Mouse (Mus musculus) heart, postnatal 4 days (tissue): Measurements from ENCODE around the gene Dock9. TPM values are rescaled to one million over a fixed set of nuclear protein-coding genes. Genes with fewer than 3 reads are reported as not detected.

ENCODE experiments used
- DNase-seq: peaks from one replicate; pipeline ENCODE4 v3.0.0; 2021
- total RNA-seq, 2 experiments: library from RNA; stranded (reverse); gene quantifications; 2 replicates each; pipeline ENCODE4 v1.2.3; 2021

The Dock9 gene
- total RNA-seq, 2 experiments from 2014 or later, result 28.5 to 30.9 TPM

DNA sequence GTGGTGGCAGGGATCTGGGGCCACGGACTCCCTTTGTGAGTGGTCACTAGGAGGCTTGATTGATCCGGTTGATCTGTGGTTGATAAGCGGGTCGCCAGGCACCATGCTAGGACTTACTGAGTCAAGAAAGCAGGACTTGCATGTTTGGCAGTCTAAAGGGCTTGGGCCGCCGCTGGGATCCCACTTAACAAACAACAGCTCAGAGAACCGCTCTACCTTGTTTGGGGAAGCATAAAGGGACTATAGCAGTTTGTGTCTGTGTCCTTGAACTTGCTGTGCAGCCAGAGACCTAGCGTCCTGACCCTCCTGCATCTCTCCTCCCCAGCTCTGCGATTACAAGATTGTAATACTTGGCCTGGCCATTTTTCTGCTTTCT, 292.2 kb downstream of the Dock9 start:
- no peak for DNase-seq

DNA sequence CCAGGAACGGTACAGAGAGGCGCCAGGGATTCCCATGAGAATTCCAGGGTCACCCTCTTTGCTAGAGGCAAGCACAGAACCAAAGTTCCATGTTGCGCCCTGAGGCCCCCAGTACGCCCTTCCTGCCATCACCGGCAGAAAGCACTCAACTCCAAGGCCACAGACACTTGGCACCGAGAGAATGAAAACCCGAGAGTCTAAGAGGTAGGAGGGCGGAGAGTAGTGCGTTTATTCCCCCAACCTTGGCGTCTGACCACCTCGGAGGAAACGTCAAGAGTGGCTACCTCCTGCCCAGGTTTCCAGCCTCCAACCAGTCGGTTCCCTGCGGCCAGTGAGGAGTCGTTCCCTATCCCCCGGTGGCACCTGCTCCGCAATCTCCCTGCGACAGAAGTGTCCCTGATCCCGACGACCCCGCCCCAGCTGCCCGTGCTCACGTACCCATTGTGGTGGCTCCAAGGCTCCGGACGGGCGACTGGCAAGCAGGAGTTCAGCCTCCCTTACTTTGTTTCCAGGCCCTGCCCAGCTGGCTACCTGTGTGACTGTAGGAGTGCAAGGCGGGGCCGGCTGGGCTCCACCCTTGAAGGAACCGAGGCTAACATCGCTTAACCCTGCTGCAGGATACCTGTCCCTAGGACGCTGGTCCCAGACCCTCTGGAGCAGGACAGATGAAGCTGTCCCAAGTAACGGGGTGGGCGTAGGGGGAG, 292.7 kb downstream of the Dock9 start, which contains the start of gene Slc15a1:
TSS of gene Slc15a1 (minus strand) at position 472 of the 704 bp plus-strand sequence.
- DNase-seq, result no peak

DNA sequence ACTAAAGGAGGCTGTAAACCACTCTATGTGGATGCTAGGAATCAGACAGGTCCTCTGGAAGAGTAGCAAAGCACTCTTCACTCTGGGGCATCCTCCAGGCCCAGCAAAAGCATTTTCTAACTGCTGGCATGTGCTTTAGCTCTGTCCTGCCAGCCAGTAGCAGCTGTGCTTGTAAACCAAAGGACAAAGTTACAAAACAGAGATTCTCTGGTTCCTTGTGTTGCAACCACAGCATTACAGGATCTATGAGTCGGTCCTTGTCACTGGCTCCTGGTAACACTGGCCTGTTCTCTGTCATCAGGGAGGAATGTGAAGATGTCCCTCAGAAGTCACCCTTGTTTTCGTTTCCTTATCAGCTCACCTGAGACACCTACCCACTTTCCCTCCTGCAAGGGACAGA, 297.1 kb downstream of the Dock9 start:
- DNase-seq, result no peak

DNA sequence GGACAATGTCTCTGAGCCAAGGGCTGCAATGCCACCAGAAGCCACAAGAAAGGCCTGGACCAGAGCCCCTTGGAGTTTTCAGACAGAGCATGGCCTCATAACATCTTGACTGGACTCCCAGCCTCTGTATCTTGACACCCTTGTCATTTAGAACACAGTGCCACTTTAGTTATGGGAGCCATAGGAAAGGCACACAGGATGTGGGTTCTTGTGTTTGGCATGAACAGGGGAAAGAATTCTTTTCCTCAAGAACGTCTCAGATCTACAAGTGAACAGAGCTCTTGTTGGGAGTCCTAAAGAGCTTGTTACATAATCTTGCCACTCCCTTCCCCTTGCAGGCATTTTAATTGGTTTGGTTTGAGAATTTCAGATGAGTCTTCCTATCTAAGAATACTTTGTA, 297.9 kb downstream of the Dock9 start:
- DNase-seq, result no peak

DNA sequence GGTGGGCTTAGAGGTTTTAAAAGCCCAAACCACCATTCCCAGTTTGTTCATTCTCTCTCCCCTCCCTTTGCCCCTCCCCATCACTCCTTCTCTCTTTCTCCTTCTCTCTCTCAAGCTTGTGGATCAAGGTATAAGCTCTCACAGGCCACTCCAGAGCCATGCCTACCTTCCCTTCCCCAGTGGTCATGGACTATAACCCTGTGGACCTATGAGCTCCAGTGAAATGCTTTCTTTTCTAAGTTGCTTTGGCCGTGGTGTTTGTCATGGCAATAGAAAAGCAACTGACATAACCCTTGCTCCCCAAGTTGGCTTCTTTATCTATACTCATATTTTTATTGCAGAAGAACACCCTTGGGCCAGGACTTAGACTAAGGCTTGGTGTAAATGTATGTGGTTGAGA, 299.8 kb downstream of the Dock9 start:
- no peak for DNase-seq

DNA sequence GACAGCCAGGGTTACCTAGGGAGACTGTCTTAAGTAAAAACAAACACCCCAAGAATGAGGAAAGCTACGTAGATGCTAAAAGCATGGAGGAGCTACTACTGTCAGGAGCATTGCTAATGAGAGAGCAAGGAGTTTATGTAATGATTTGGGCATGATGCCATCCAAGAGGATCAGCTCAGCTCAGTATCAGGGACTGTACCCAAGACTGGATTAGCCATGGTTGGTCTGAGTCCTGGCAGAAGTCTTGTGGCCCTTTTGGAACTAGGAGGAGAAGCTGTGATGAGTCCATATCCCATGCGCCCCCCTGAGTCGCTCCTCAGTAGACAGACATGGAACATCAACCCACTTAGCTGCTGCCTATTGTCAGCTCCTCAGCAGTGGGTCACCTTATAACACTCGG, 301.9 kb downstream of the Dock9 start:
- no peak for DNase-seq

DNA sequence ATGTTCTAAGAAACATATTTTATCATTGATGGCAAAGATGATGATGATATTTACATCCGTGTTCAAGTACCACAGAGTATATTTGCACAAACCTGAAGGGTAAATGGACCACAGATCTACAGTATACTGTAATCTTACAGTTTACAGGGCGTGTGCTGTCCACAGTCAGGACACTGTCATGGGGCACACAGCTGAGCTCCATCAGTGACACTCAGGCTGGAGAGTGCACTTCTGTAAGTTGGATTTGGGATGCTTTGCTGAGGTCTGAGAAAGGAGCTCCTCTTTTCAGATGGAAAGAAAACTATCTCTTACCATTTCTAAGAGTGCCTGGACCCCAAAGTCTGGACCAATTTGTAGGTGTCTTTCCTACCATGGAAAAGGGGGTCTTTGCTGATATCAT, 302.5 kb downstream of the Dock9 start:
- no peak for DNase-seq

DNA sequence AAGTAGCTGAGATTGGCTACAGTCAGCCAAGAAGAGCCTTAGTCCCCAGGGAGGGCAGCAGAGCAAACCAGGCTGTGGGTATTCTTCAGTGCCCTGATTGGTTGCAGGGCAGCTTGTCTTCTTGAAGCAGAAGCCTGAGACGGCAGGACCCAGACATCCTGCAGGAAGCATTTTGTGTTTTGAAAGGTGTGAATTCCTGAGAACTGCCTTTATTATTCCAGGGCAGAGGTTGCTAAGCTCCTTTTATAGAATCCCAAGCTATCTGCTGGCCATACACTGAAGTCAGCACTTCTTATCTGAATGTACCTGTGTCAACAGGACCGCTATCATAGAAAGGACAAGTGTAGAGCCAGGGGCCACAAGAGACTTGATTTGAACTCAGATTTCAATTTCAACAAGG, 303.4 kb downstream of the Dock9 start:
- no peak for DNase-seq

DNA sequence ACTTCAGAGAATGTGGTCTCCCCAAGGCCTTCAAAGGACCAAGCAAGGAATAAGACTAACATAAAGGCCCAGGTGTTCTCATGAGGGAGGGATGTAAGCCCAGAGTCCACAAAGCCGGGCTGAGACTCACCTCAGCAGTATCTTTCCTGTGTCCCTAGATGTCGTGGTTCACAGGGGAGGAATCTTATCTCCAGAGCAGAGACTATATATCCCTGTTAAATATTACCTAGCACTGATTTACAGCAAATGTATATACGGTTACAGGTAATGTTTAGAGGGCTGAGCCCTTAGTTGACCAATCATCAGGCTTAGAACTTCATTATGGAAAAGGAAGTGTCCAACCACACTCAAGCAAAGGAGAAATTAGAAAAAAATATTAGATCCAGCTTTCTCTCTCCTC, 303.9 kb downstream of the Dock9 start:
- DNase-seq, result no peak

DNA sequence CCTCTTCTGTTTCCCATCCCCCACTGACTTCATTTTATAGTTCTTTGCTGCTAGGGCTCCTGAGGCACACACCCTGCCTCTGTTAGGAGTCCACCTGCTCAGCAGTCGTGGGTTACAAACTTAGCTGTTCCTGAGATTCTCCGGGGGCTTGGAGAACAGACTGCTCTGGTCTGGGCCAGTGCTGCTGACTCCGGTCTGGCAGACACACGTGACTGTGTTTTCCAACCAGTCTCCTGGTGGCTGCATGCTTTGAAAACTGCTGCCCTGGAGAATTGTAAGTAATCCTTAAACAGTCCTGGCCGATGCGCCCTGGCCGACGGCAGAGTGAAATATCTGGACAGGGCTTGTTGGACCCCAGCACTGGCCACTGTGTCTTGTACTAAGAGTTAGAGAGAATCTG, 305.3 kb downstream of the Dock9 start:
- no peak for DNase-seq

Other genes with a start within 250 kb of the Dock9 start
- 10 to 100 TPM; 25.2 to 27.3 TPM for gene Ubac2, start 80.8 kb upstream of the Dock9 start, total RNA-seq
- gene Gpr18, start 117.9 kb upstream of the Dock9 start, total RNA-seq, result not detected
- 1 to 10 TPM; 2.8 to 3.3 TPM for gene Gpr183, start 167.4 kb upstream of the Dock9 start, total RNA-seq
- not detected for gene Timm8a2, start 236.8 kb upstream of the Dock9 start, total RNA-seq